Mouse (Mus musculus): ENCODE measurements at regions not wholly inside any gene's neighbourhood (a gene's known extent, or its start where the extent isn't known, plus 50 kb on each side); places are given as distances from the start of the nearest gene placed in this dataset.

DNA sequence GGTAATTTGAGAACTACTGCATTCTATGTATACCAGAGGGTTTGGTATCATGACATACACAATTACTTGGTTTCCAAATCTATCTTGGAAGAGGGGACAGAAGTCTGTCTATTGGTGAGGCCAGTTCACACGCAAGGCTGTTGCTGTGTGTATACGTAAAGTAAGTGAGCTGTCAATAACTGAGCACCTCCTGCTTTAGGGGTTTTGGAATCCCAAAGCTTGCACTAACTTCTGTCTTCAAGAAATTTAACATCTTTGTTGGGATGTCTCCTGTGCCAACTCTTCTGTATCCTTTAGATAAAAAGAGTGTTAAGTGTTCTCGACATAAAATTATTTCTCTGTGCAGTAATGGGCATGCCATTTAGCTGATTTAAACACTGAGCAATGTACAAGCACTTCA, 572.1 kb downstream of the Plcl1 start:
- DNase-seq (ENCODE audit: extremely low read depth, low read depth, low spot score) = no peak

GRCm38 (mm10) chr1:55983522-55984066, 577.9 kb downstream of the Plcl1 start:
- DNase-seq (ENCODE audit: extremely low read depth, low read depth, low spot score) = no peak

- no peak for DNase-seq (ENCODE audit: extremely low read depth, low read depth, low spot score)
Measured at GRCm38 (mm10) chr1:55997074-55997473, 591.4 kb downstream of the Plcl1 start.

All from fat pad, adult 2 months (tissue).